Mouse (Mus musculus) myocyte (in vitro differentiated cells): ENCODE measurements around the gene Krtap5-1.
"Not testable (repeated sequence)": the region's sequence is repeated elsewhere in the genome, so short reads cannot be mapped to it uniquely, and the experiment has no call there.

Source experiments
- E2F4 ChIP-seq: IDR thresholded peaks from one replicate; pipeline ENCODE4 v1.6.1; 2011; ENCODE audit warnings: mild to moderate bottlenecking, control low read depth, moderate library complexity; ENCODE audit not compliant: insufficient read depth
- MAX ChIP-seq: IDR thresholded peaks from one replicate; pipeline ENCODE4 v1.6.1; 2011; ENCODE audit warnings: low read depth, mild to moderate bottlenecking, control low read depth
- POLR2A ChIP-seq: IDR thresholded peaks from one replicate; pipeline ENCODE4 v1.6.1; 2011; ENCODE audit warnings: low read depth, mild to moderate bottlenecking, control low read depth, moderate library complexity; ENCODE audit not compliant: insufficient read length
- POLR2AphosphoS2 ChIP-seq: IDR thresholded peaks from one replicate; pipeline ENCODE4 v1.6.1; 2011; ENCODE audit warnings: low read depth, control low read depth; ENCODE audit not compliant: insufficient read length
- SRF ChIP-seq: IDR thresholded peaks from one replicate; pipeline ENCODE4 v1.6.1; 2011; ENCODE audit warnings: low read depth; ENCODE audit not compliant: control insufficient read depth, insufficient read length
- TCF12 ChIP-seq: IDR thresholded peaks from one replicate; pipeline ENCODE4 v1.6.1; 2011; ENCODE audit warnings: mild to moderate bottlenecking, control low read depth; ENCODE audit not compliant: poor library complexity, insufficient read depth, severe bottlenecking
- TCF3 ChIP-seq: IDR thresholded peaks from one replicate; pipeline ENCODE4 v1.6.1; 2011; ENCODE audit warnings: low read depth, control low read depth; ENCODE audit not compliant: insufficient read length

- not testable (repeated sequence) for TF ChIP-seq MAX, SRF, POLR2A, TCF12, POLR2AphosphoS2, E2F4, TCF3
These were observed 24.9 kb upstream of the Krtap5-1 start for GRCm38 (mm10) chr7:142321637-142322306.
